Mouse (Mus musculus) hindbrain, embryonic 16.5 days (tissue): ENCODE results near the gene Mcm9. TPM values are rescaled to one million over a fixed set of nuclear protein-coding genes. Genes with fewer than 3 reads are reported as not detected.
"Not testable (repeated sequence)": the region's sequence is repeated elsewhere in the genome, so short reads cannot be mapped to it uniquely, and the experiment has no call there.

Experiments used
- ATAC-seq: fragments of 200-750 bp; cut with Nextera tagmentation; 2 replicates; pipeline ENCODE4 v1.8.0; 2017; ENCODE audit warnings: moderate TSS enrichment, moderate library complexity
- H3K27ac ChIP-seq: fragments of 300-500 bp; sonication (generic); 2 replicates; pipeline ENCODE4 v1.5.1; 2014; ENCODE audit warnings: low read depth, mild to moderate bottlenecking, control low read depth, low read length, moderate library complexity
- H3K27me3 ChIP-seq: fragments of 300-500 bp; sonication (generic); replicated peaks from 2 replicates; pipeline ENCODE4 v1.6.1; 2014; ENCODE audit warnings: low read length; ENCODE audit not compliant: control insufficient read depth, insufficient read depth
- H3K36me3 ChIP-seq: fragments of 300-500 bp; sonication (generic); 2 replicates; pipeline ENCODE4 v1.6.1; 2014; ENCODE audit warnings: mild to moderate bottlenecking, low read length, moderate library complexity, mixed read lengths; ENCODE audit not compliant: control insufficient read depth, insufficient read depth
- H3K4me1 ChIP-seq: fragments of 300-500 bp; sonication (generic); 2 replicates; pipeline ENCODE4 v1.6.1; 2014; ENCODE audit warnings: low read depth, low read length; ENCODE audit not compliant: control insufficient read depth, insufficient read depth
- H3K4me2 ChIP-seq: fragments of 300-500 bp; sonication (generic); 2 replicates; pipeline ENCODE4 v1.6.1; 2014; ENCODE audit warnings: mild to moderate bottlenecking, low read length, control low read depth, moderate library complexity
- H3K4me3 ChIP-seq: fragments of 300-500 bp; sonication (generic); 2 replicates; pipeline ENCODE4 v1.5.1; 2014; ENCODE audit warnings: mild to moderate bottlenecking, low read length, control low read depth, moderate library complexity
- H3K9ac ChIP-seq: fragments of 300-500 bp; sonication (generic); 2 replicates; pipeline ENCODE4 v1.6.1; 2014; ENCODE audit warnings: low read depth, mild to moderate bottlenecking, control low read depth, low read length, moderate library complexity
- H3K9me3 ChIP-seq: fragments of 300-500 bp; sonication (generic); 2 replicates; pipeline ENCODE4 v1.6.1; 2014; ENCODE audit warnings: mild to moderate bottlenecking, low read length, moderate library complexity; ENCODE audit not compliant: control insufficient read depth
- WGBS: fragments of 180-500 bp; shearing (Covaris S2); extraction: QIAGEN DNeasy Blood & Tissue Kit; methylation state at CpG from one replicate; pipeline ENCODE4 v1.1.7; 2014; 5-methylcytosine and 5-hydroxymethylcytosine counted together
- polyA plus RNA-seq: library from polyadenylated mRNA; unstranded; fragments of >200 nt; fragmentation: Nextera tagmentation; extraction: Ambion mirVana; gene quantifications from 2 replicates; pipeline ENCODE4 v1.2.1, GENCODE M21; 2015

Gene Mcm9
- 5.9 and 6.0 TPM in 2 replicates for polyA plus RNA-seq

DNA sequence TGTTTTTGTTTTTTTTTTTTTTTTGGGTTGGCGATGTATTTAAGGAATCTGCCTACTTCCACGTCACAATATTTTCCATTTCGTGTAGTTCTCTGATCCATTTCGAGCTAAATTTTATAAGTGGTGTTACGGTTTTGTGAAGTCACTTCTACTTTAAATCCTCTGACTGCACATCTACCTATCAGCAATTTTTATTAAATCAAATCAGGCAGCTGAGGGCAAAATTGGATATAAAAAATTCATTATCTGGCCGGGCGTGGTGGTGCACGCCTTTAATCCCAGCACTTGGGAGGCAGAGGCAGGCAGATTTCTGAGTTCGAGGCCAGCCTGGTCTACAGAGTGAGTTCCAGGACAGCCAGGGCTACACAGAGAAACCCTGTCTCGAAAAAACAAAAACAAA, at the start of gene Mcm9:
Mcm9 (minus strand) TSS at position 101 of the 400 bp plus-strand sequence.
- H3K4me3 ChIP-seq: peak within 1 kb of the TSS; percentile 86
- 50% methylated on average over 10 of the region's 10 CpGs for WGBS
- not testable (repeated sequence) for H3K4me1 ChIP-seq, H3K27me3 ChIP-seq, ATAC-seq, H3K9me3 ChIP-seq, H3K36me3 ChIP-seq
- H3K27ac ChIP-seq: peak within 1 kb of the TSS; percentile 89
- H3K9ac ChIP-seq: peak within 1 kb of the TSS; percentile 81
- H3K4me2 ChIP-seq: peak within 1 kb of the TSS; percentile 55

DNA sequence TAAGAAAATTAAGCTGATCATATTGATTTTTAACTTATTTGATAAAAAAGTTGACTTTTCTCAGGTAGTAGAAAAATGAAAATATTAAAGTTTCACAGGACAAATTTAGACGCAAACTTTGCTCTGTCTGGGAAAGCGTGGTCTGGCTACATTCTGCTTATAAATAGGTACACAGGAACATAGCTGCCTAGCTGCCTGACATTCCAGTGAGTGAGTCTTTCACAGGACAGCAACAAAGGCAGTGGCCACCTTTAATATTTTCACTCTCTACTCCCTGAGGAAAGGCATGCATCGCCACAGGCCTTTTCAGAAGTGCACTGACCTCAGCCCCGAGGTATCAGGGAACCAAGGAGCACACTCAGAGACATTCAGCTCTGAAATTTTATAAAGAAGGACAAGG, 31.5 kb upstream of the Mcm9 start:
- no peak for ATAC-seq
- Histone ChIP-seq H3K9me3 (no peaks in the 10 kb centered on the region), H3K4me3 (no peak overlapping the region), H3K27ac (no peak overlapping the region), H3K36me3 (no peaks in the 10 kb centered on the region; the same call in 1 of the 2 replicates), H3K4me2 (no peak overlapping the region), H3K27me3 (no peaks in the 10 kb centered on the region), H3K4me1 (no peaks in the 10 kb centered on the region), H3K9ac (no peak overlapping the region)
- WGBS: 82% methylated on average over 4 of the region's 4 CpGs

DNA sequence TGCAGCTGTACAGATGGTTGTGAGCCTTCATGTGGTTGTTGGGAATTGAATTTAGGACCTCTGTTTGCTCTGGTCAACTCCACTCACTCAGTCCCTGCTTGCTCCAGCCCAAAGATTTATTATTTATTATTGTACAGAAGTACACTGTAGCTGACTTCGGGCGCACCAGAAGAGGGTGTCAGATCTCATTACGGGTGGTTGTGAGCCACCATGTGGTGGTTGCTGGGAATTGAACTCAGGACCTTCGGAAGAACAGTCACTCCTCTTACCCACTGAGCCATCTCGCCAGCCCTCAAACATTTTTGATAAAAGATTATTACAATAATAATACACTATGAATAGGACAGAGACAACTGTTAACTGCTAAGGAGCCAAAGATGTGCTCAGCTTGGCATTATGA, 24.0 kb upstream of the Mcm9 start:
- not testable (repeated sequence) for H3K27ac ChIP-seq, H3K9ac ChIP-seq, H3K4me2 ChIP-seq, H3K27me3 ChIP-seq, H3K36me3 ChIP-seq, H3K4me1 ChIP-seq, H3K9me3 ChIP-seq, H3K4me3 ChIP-seq, ATAC-seq
- WGBS: 82% methylated on average over 5 of the region's 5 CpGs

DNA sequence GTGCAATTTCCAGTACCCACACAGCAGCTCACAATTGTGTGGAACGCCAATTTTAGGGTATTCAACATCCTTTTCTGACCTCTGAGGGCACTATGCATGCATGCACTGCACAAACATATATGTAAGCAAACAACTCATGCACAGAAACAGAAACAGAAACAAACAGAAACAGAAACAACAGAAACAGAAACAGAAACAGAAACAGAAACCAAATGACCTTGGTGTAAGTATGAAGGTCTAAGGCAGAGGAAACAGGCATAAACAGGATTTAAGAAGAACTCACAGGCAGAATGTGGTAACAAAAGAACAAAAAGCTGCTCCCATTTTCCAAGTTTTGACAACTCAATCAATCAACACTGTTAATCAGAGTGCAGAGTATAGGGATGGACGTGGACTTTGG, 20.4 kb upstream of the Mcm9 start:
- Histone ChIP-seq H3K9ac (no peak overlapping the region), H3K4me1 (no peaks in the 10 kb centered on the region), H3K4me3 (no peak overlapping the region), H3K4me2 (no peak overlapping the region), H3K36me3 (peaks cover 4% of the 10 kb centered on the region), H3K27ac (no peak overlapping the region), H3K27me3 (no peaks in the 10 kb centered on the region), H3K9me3 (no peaks in the 10 kb centered on the region)
- WGBS: 79% methylated on average over 2 of the region's 2 CpGs
- no peak for ATAC-seq

DNA sequence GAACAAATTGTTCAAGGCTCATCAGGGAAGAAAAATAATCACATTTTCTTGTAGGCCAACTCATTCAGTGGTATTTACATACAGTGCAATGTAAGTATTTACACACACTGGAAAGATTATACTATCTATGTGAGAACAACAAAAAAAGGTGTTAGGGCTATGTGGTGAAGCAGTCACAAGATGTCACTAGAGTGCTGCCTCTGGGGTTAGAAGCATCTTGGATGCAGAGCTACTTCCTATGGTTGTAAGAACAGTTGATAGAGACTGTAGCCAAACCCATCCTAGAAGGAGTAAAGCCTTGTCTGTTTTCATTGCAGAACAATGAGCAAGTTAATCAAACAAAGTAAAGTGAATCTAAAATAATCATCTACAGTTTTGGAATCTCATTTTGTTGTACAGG, 11.3 kb upstream of the Mcm9 start:
- no peaks in the 10 kb centered on the region for H3K9me3 ChIP-seq
- no peak overlapping the region for H3K4me2 ChIP-seq

DNA sequence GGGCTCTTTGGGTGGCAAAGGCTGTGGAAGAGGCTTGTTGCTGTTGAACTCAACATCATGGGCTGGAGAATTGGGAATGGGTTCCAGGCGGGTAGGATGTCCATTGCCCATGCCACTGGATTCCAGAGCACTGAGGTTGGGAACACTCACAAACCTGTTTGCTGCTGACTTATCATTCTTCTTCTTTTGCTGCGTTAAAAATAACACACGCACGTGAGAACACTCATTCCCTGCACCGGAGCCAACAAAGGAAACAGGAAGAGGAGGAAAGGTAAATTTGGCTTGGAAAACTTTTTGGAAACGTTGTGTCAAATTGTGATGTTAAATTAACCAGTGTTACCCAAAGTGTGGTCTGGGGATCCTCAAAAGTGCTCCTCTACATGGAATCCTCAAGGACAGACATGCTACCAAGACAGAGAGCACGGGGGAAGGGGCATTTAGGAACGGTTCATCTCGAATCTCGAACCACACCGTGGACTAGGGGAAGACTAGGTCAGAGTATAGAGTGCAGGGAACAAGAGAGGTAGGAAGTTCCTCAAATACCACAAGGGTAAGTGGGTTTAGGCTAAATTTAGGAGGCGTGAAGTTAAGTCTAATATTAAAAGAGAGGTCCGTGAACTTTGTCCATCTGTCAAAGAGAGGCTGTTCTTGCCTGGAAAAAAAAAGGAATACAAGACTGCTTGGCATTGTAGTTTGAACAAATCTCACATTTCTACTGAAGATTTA, 5.2 kb upstream of the Mcm9 start:
- no peak for ATAC-seq
- 84% methylated on average over 13 of the region's 13 CpGs for WGBS
- Histone ChIP-seq H3K4me3 (no peak overlapping the region), H3K36me3 (no peaks in the 10 kb centered on the region), H3K27me3 (no peaks in the 10 kb centered on the region), H3K9me3 (no peaks in the 10 kb centered on the region), H3K4me2 (no peak overlapping the region), H3K4me1 (no peaks in the 10 kb centered on the region), H3K27ac (no peak overlapping the region), H3K9ac (no peak overlapping the region)

More for the DNA sequence above, 11.3 kb upstream of the Mcm9 start:
- H3K27me3 ChIP-seq: no peaks in the 10 kb centered on the region
- no peak overlapping the region for H3K4me3 ChIP-seq
- H3K4me1 ChIP-seq: no peaks in the 10 kb centered on the region
- no peak overlapping the region for H3K27ac ChIP-seq
- H3K36me3 ChIP-seq: no peaks in the 10 kb centered on the region; the same call in 1 of the 2 replicates
- peak; percentile 93 for ATAC-seq
- no peak overlapping the region for H3K9ac ChIP-seq

DNA sequence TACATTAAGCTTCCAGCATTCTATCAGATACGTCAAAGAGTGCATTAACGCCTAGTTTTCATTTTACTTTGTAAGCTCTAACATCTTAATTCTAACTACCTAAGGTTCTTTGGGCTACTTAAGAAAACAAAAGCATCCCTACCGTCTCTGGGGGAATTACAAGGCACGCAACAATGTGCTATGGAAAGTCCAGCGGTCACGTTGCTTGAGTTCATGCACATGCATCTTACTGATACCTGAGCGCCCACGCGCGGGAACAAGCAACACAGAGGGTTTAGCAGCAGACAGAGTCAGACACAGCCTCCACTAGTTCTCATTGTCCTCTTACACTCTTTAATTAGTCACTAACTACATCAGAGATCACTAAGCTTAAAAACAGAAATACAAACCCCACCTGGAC, 3.9 kb upstream of the Mcm9 start:
- ATAC-seq: no peak
- 84% methylated on average over 10 of the region's 10 CpGs for WGBS

DNA sequence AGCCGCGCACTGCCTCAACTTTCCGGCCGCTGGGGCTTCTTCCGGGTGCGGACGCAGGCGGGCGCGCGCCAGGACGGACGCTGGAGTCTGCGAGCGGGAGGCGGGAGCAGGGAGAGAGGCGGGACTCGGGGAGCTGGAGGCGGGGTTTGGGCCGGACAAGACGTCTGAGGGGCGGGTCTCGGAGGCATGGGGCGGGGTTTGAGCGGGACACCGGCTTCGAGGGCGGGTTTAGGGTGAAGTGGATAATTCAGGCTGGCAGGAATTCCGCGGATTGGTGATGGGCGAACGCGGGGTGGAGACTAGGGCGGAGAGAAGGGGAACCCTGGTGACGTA, 355 bp downstream of the Mcm9 start:
- Histone ChIP-seq H3K9ac (peak overlapping the region; percentile 81), H3K4me3 (peak overlapping the region; percentile 86), H3K9me3 (no peaks in the 10 kb centered on the region), H3K27ac (peak overlapping the region; percentile 89), H3K27me3 (no peaks in the 10 kb centered on the region), H3K4me1 (no peaks in the 10 kb centered on the region), H3K4me2 (peak overlapping the region; percentile 55), H3K36me3 (no peaks in the 10 kb centered on the region)
- WGBS: 1% methylated on average over 35 of the region's 35 CpGs
- peak; percentile 97 for ATAC-seq

More for the DNA sequence above, 3.9 kb upstream of the Mcm9 start:
- H3K4me2 ChIP-seq: no peak overlapping the region
- no peaks in the 10 kb centered on the region for H3K4me1 ChIP-seq
- no peaks in the 10 kb centered on the region for H3K36me3 ChIP-seq
- H3K27ac ChIP-seq: no peak overlapping the region
- H3K27me3 ChIP-seq: no peaks in the 10 kb centered on the region
- H3K9me3 ChIP-seq: no peaks in the 10 kb centered on the region
- H3K9ac ChIP-seq: no peak overlapping the region
- H3K4me3 ChIP-seq: no peak overlapping the region

DNA sequence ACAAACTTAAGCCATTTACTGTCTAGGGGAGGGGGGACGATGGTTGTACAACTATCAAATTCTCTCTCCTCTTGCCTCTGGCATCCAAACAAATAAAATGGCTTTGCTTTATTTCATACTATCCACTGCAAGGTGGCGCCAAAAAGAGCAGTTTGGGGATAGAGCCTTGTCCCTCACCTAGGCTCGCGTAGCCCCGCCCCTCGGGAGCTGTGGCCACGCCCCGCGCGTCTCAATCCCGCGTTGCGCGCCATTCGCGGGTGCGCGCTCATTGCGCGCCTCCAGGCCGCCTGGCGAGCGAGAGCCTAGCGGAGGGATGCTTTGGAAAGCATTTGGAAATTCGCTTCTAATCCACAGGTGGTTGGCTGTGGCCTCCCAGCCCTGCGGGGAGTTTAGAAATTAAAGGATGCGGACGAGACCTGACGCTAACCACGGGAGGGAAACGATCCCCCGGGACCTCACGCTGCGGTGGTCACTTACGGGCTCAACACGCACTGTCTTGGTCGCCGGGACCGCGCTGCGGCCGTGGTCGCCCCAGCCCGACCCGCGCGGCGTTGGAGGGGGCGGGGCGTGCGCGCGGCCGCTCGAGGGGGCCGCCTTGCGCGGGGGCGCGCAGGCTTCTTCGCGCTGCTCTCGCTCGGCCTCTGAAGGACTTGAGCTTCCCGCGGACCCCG, 857 bp downstream of the Mcm9 start:
- no peaks in the 10 kb centered on the region for H3K36me3 ChIP-seq
- WGBS: under 1% methylated on average over 64 of the region's 67 CpGs
- H3K4me2 ChIP-seq: peak overlapping the region; percentile 55
- H3K9ac ChIP-seq: peak overlapping the region; percentile 81
- ATAC-seq: peak; percentile 92
- H3K9me3 ChIP-seq: no peaks in the 10 kb centered on the region
- peak overlapping the region; percentile 89 for H3K27ac ChIP-seq
- no peaks in the 10 kb centered on the region for H3K4me1 ChIP-seq
- no peaks in the 10 kb centered on the region for H3K27me3 ChIP-seq
- peak overlapping the region; percentile 86 for H3K4me3 ChIP-seq
